8 mouse cellular contexts compared by ENCODE assay signal in the genomic region with DNA sequence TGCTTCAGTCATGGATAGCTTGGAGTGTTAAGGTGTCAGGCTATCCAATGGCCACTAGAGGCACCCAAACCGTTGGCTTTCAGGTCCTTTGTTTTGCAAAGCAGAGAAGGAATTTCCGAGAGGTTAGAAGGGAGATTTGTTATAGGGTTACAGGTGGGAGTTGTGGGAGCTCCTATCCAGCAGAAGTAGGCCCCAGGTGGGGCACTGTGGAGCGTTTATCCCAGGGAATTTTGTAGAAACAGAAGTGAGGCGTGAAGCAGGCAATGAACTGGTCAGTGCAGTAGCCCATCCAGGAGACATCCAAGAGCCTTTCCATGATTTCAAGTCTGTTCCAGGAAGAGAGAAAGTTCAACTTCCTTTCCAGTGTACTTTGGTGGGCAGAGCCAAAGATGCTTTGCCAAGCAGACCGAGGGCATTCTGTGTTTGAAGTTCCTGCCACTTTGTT. TPM values are rescaled to one million over a fixed set of nuclear protein-coding genes. Genes with fewer than 3 reads are reported as not detected.
A peak's percentile ranks its signal among the peaks of the same experiment; 100 is the strongest.
DNase-seq lines count a peak whose midpoint lies in the region; ATAC-seq and TF ChIP-seq lines count a peak whose summit lies in the region.

No protein-coding gene starts in this region.

- H3K4me3 ChIP-seq in gastrocnemius, adult 2 months = peak overlapping the region; percentile 38
- no peak overlapping the region for H3K4me3 ChIP-seq in bone marrow macrophage, adult 2 months (ENCODE audit: insufficient read depth, low read length)
- peak overlapping the region; percentile 23; the same call in 1 of the 2 replicates for H3K4me3 ChIP-seq in lung, embryonic 16.5 days (ENCODE audit: low read length)
- no peak overlapping the region for H3K4me3 ChIP-seq in stomach, embryonic 15.5 days (replicated peaks)

- ATAC-seq in lung, embryonic 16.5 days (ENCODE audit: low read depth) = no peak
- ATAC-seq in stomach, embryonic 15.5 days (ENCODE audit: insufficient read depth, low FRiP score, low read depth) = no peak

- H3K9ac ChIP-seq in lung, embryonic 16.5 days (ENCODE audit: low read length) = peak overlapping the region; percentile 54; the same call in 1 of the 2 replicates
- H3K9ac ChIP-seq in stomach, embryonic 15.5 days = no peak overlapping the region

- H3K36me3 ChIP-seq in lung, embryonic 16.5 days (ENCODE audit: control insufficient read depth, insufficient read depth, low read length) = no peaks in the 10 kb centered on the region
- H3K36me3 ChIP-seq in stomach, embryonic 15.5 days = no peaks in the 10 kb centered on the region

- peaks cover 17% of the 10 kb centered on the region for H3K4me1 ChIP-seq in bone marrow macrophage, adult 2 months (ENCODE audit: control insufficient read depth, insufficient read depth, low read length)
- peaks cover 5% of the 10 kb centered on the region; the same call in 1 of the 2 replicates for H3K4me1 ChIP-seq in lung, embryonic 16.5 days (replicated peaks; ENCODE audit: control insufficient read depth, insufficient read depth, low read length)
- no peaks in the 10 kb centered on the region for H3K4me1 ChIP-seq in stomach, embryonic 15.5 days

- intact Hi-C loops in gastrocnemius, adult 2 months (cut with DNase I) = loop anchor here (5.0 to 10.0 kb wide), 2 partner anchors 66 to 873 kb away; partner anchors contain the start of gene Pigm

- H3K27ac ChIP-seq in gastrocnemius, adult 2 months = peak overlapping the region; percentile 93
- H3K27ac ChIP-seq in bone marrow macrophage, adult 2 months (ENCODE audit: insufficient read depth, low read depth, low read length) = 0 out of 2 replicates have a peak overlapping the region, but pooled peaks have one; percentile 2
- peak overlapping the region; percentile 78 for H3K27ac ChIP-seq in lung, embryonic 16.5 days (ENCODE audit: low read length)
- peak overlapping the region; percentile 99 for H3K27ac ChIP-seq in stomach, embryonic 15.5 days

- TF ChIP-seq CTCF in gastrocnemius, adult 2 months (IDR thresholded peaks at IDR 0.05) = peak; percentile 70
- no peak; the same call in 1 of the 2 replicates for TF ChIP-seq CTCF in bone marrow macrophage, adult 2 months (IDR thresholded peaks at IDR 0.05; ENCODE audit: low read depth, low read length)

- H3K27me3 ChIP-seq in lung, embryonic 16.5 days (ENCODE audit: control insufficient read depth, insufficient read depth, low read depth, low read length) = no peaks in the 10 kb centered on the region
- H3K27me3 ChIP-seq in stomach, embryonic 15.5 days (replicated peaks) = no peaks in the 10 kb centered on the region

- peak; percentile 25 for DNase-seq in gastrocnemius, adult 2 months
- DNase-seq in gastrocnemius, postnatal 25 days = no peak
- peak; percentile 72 for DNase-seq in forelimb bud, embryonic 11.5 days (ENCODE audit: low read depth, low spot score)
- DNase-seq in kidney, adult 11 months = peak; percentile 41
- no peak for DNase-seq in gastrocnemius, postnatal 10 days

- H3K9me3 ChIP-seq in lung, embryonic 16.5 days (ENCODE audit: control insufficient read depth, low read length) = 0 out of 2 replicates have a peak, but pooled peaks cover 4% of the 10 kb centered on the region
- no peaks in the 10 kb centered on the region for H3K9me3 ChIP-seq in stomach, embryonic 15.5 days

- WGBS in lung, embryonic 16.5 days = 4% methylated on average over 5 of the region's 5 CpGs
- WGBS in stomach, embryonic 15.5 days = 7% methylated on average over 5 of the region's 5 CpGs

- peak overlapping the region; percentile 46 for H3K4me2 ChIP-seq in lung, embryonic 16.5 days (ENCODE audit: low read depth, low read length)
- H3K4me2 ChIP-seq in stomach, embryonic 15.5 days = peak overlapping the region; percentile 37

- peak; percentile 43; the same call in 1 of the 2 replicates for TF ChIP-seq POLR2A in bone marrow macrophage, adult 2 months (IDR thresholded peaks at IDR 0.05; ENCODE audit: borderline replicate concordance, low read depth, low read length)

RNA-seq across cellular contexts. Expression of gene Alyref2, which starts 1.6 kb away (rescaled TPM):
- 1 to 10 TPM; 1.3 to 1.7 TPM for total RNA-seq in gastrocnemius, adult 2 months (2021)
- total RNA-seq in gastrocnemius, postnatal 25 days (2021) = 1 to 10 TPM; 1.6 to 1.9 TPM
- polyA plus RNA-seq in bone marrow macrophage, adult 2 months (2012; ENCODE audit: insufficient read depth, insufficient read length, missing spikeins) = 6.2 and 11.1 TPM in 2 replicates
- polyA plus RNA-seq in lung, embryonic 16.5 days (2015; fragmentation: Nextera tagmentation; extraction: Ambion mirVana) = 11.8 and 13.6 TPM in 2 replicates
- polyA plus RNA-seq in stomach, embryonic 15.5 days (2015; fragmentation: Nextera tagmentation; extraction: Ambion mirVana) = 14.4 and 15.0 TPM in 2 replicates
- 1 to 10 TPM; 2.8 to 3.3 TPM for total RNA-seq in gastrocnemius, postnatal 10 days (2021)

RNA-seq across cellular contexts. Expression of gene Itln1, which starts 33.4 kb away (rescaled TPM):
- total RNA-seq in gastrocnemius, adult 2 months (2021) = not detected
- not detected for total RNA-seq in gastrocnemius, postnatal 25 days (2021)
- not detected in 2 replicates for polyA plus RNA-seq in bone marrow macrophage, adult 2 months (2012; ENCODE audit: insufficient read depth, insufficient read length, missing spikeins)
- not detected in 2 replicates for polyA plus RNA-seq in lung, embryonic 16.5 days (2015; fragmentation: Nextera tagmentation; extraction: Ambion mirVana)
- polyA plus RNA-seq in stomach, embryonic 15.5 days (2015; fragmentation: Nextera tagmentation; extraction: Ambion mirVana) = 0.23 TPM in 1 of 2 replicates, not detected in the other
- total RNA-seq in gastrocnemius, postnatal 10 days (2021) = not detected

RNA-seq across cellular contexts. Expression of gene Cd244a, which starts 57.3 kb away (rescaled TPM):
- total RNA-seq in gastrocnemius, adult 2 months (2021) = under 1 TPM; 0.10 to 0.11 TPM
- total RNA-seq in gastrocnemius, postnatal 25 days (2021) = not detected
- 1.3 and 2.4 TPM in 2 replicates for polyA plus RNA-seq in bone marrow macrophage, adult 2 months (2012; ENCODE audit: insufficient read depth, insufficient read length, missing spikeins)
- polyA plus RNA-seq in lung, embryonic 16.5 days (2015; fragmentation: Nextera tagmentation; extraction: Ambion mirVana) = 0.85 and 1.0 TPM in 2 replicates
- polyA plus RNA-seq in stomach, embryonic 15.5 days (2015; fragmentation: Nextera tagmentation; extraction: Ambion mirVana) = 0.50 and 1.1 TPM in 2 replicates
- total RNA-seq in gastrocnemius, postnatal 10 days (2021) = under 1 TPM in 1 of 2 experiments, not detected in 1; 0.34 TPM

Comparison
In these comparisons a context has a peak if more than half of its experiments do, and no peak if none do; other contexts are left out.
1. DNase-seq: peak in gastrocnemius, adult 2 months (single experiment), forelimb bud, embryonic 11.5 days (single experiment) and kidney, adult 11 months (single experiment); none in gastrocnemius, postnatal 25 days (single experiment) and gastrocnemius, postnatal 10 days (single experiment).
2. H3K27ac ChIP-seq: peak in every context shown above with its lines; median percentile 99 in stomach, embryonic 15.5 days; 93 in gastrocnemius, adult 2 months; 78 in lung, embryonic 16.5 days; 2 in bone marrow macrophage, adult 2 months.
3. H3K4me3 ChIP-seq: peak in gastrocnemius, adult 2 months (single experiment) and lung, embryonic 16.5 days (single experiment); none in bone marrow macrophage, adult 2 months (single experiment) and stomach, embryonic 15.5 days (single experiment).